Mouse (Mus musculus) stomach, embryonic 15.5 days (tissue): ENCODE measurements at regions not wholly inside any gene's neighbourhood (a gene's known extent, or its start where the extent isn't known, plus 50 kb on each side); places are given as distances from the start of the nearest gene placed in this dataset.
A peak's percentile ranks its signal among the peaks of the same experiment; 100 is the strongest.
"Not testable (repeated sequence)": the region's sequence is repeated elsewhere in the genome, so short reads cannot be mapped to it uniquely, and the experiment has no call there.

Experiments used
- ATAC-seq: fragments of 200-750 bp; cut with Nextera tagmentation; 2 replicates; pipeline ENCODE4 v1.8.0; 2017; ENCODE audit warnings: low read depth, moderate number of reproducible peaks, moderate TSS enrichment; ENCODE audit not compliant: insufficient read depth, low FRiP score
- H3K27ac ChIP-seq: fragments of 300-500 bp; sonication (generic); 2 replicates; pipeline ENCODE4 v1.5.1; 2015; ENCODE audit warnings: mild to moderate bottlenecking, inconsistent platforms
- H3K27me3 ChIP-seq: fragments of 300-500 bp; sonication (generic); replicated peaks from 2 replicates; pipeline ENCODE4 v1.6.1; 2015; ENCODE audit warnings: inconsistent platforms
- H3K36me3 ChIP-seq: fragments of 300-500 bp; sonication (generic); 2 replicates; pipeline ENCODE4 v1.6.1; 2015; ENCODE audit warnings: inconsistent platforms
- H3K4me1 ChIP-seq: fragments of 300-500 bp; sonication (generic); 2 replicates; pipeline ENCODE4 v1.6.1; 2015; ENCODE audit warnings: inconsistent platforms
- H3K4me2 ChIP-seq: fragments of 300-500 bp; sonication (generic); 2 replicates; pipeline ENCODE4 v1.6.1; 2015; ENCODE audit warnings: mild to moderate bottlenecking, inconsistent platforms
- H3K4me3 ChIP-seq: fragments of 300-500 bp; sonication (generic); replicated peaks from 2 replicates; pipeline ENCODE4 v1.5.1; 2015; ENCODE audit warnings: inconsistent platforms
- H3K9ac ChIP-seq: fragments of 300-500 bp; sonication (generic); 2 replicates; pipeline ENCODE4 v1.6.1; 2015; ENCODE audit warnings: inconsistent platforms
- H3K9me3 ChIP-seq: fragments of 300-500 bp; sonication (generic); 2 replicates; pipeline ENCODE4 v1.6.1; 2016; ENCODE audit warnings: inconsistent platforms
- WGBS: fragments of 180-500 bp; shearing (Covaris S2); methylation state at CpG from one replicate; pipeline ENCODE4 v1.1.7; 2015; 5-methylcytosine and 5-hydroxymethylcytosine counted together

DNA sequence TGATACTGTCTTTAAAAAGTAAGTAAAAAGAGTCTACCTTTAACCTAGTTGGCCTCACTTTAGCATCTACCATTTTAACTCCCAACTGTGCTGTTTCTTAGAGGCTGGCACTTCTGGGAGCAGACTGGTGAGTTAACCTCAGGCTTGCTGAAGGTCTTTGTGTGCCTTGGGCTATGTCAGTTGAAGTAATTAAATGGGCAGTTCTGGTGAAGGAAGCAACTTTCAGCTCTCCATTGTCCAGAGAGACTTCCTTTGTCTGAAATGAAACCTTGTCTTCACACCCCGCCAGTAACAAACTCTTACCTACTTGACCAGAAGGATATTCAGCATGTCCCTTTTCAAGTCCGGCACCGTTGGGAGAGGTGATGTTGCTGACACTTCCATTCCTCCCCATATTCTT lies 55.5 kb downstream of the Zfp281 start:
- Histone ChIP-seq H3K4me3 (no peak overlapping the region), H3K4me1 (peaks cover 7% of the 10 kb centered on the region; the same call in 1 of the 2 replicates), H3K9ac (no peak overlapping the region), H3K36me3 (no peaks in the 10 kb centered on the region), H3K9me3 (no peaks in the 10 kb centered on the region), H3K27me3 (no peaks in the 10 kb centered on the region), H3K27ac (no peak overlapping the region), H3K4me2 (no peak overlapping the region)
- no peak for ATAC-seq
- WGBS, result 89% methylated on average over 3 of the region's 3 CpGs

DNA sequence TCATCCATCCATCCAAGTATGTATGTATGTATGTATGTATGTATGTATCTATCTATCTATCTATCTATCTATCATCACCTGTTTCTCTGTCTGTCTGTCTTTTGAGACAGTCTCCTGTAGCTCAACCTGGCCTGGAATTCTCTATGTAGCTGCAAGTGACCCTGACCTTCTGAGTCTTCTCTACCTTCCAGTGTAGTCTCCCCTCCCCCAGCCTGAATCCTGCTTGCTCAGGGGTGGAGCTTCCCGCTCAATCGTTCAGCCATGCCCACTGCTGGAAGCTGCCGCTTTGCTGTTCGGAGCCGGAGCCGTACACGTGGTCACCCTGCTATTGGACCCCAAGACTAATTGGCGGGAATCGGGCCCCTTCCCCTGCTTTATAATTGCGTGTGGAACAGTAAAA lies 57.6 kb downstream of the Zfp281 start:
- ATAC-seq, H3K9me3 ChIP-seq, H3K4me2 ChIP-seq, H3K36me3 ChIP-seq, H3K9ac ChIP-seq, H3K4me3 ChIP-seq, H3K4me1 ChIP-seq, H3K27ac ChIP-seq, H3K27me3 ChIP-seq: not testable (repeated sequence)
- 68% methylated on average over 10 of the region's 10 CpGs for WGBS

DNA sequence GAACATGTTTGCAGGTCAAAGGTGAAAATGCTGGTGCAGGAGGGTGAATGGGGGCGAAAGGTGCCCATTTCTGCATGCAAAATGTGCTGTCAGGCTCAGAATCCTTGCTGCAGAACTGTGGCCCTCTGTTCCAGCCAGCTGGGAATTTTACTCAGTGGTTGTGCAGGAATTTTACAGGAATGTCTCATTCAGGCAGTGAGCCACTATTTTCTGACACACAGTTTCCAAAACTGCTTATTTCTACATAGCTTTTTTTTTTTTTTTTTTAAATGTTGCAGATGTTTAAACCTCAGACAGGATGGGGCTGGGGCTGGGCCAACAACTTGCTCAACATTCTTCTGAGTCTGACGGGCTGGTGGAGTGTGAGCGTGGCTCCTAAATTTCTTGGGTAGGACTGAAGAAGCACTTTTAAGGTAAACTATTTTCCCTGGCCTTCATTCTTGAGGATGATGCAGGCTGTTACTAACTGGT lies 58.4 kb downstream of the Zfp281 start:
- Histone ChIP-seq H3K9me3 (no peaks in the 10 kb centered on the region), H3K4me1 (peaks cover 7% of the 10 kb centered on the region; the same call in 1 of the 2 replicates), H3K27ac (peak overlapping the region; percentile 71; the same call in 1 of the 2 replicates), H3K9ac (no peak overlapping the region), H3K36me3 (no peaks in the 10 kb centered on the region), H3K4me2 (0 out of 2 replicates have a peak overlapping the region, but pooled peaks have one; percentile 19), H3K4me3 (no peak overlapping the region), H3K27me3 (no peaks in the 10 kb centered on the region)
- 60% methylated on average over 3 of the region's 3 CpGs for WGBS
- no peak for ATAC-seq

- 0 out of 2 replicates have a peak, but pooled peaks have one; percentile 21 for ATAC-seq
- Histone ChIP-seq H3K4me1 (peaks cover 7% of the 10 kb centered on the region; the same call in 1 of the 2 replicates), H3K27ac (peak overlapping the region; percentile 71; the same call in 1 of the 2 replicates), H3K36me3 (no peaks in the 10 kb centered on the region), H3K9me3 (no peaks in the 10 kb centered on the region), H3K4me2 (0 out of 2 replicates have a peak overlapping the region, but pooled peaks have one; percentile 19), H3K9ac (no peak overlapping the region), H3K4me3 (no peak overlapping the region), H3K27me3 (no peaks in the 10 kb centered on the region)
- 48% methylated on average over 10 of the region's 10 CpGs for WGBS
Measured at GRCm38 (mm10) chr1:136683561-136684131, 58.9 kb downstream of the Zfp281 start.

DNA sequence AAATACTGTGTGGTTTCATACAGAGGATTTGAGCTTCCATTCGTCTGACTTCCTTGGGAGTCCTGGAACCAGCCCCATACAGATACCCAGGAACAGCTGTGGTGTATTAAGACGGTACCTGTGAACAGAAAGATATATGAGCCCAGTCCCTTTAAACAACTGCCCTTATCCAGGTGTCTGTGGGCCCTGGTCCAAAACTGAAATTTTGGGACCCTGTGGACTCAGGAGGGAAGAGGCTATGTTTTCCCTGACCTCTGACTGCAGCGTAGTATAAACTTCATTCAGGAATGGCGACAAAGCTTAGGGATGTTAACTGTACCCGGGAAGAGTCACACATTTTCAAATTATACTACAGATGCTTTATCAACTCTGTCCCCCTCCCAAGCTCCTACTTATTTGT lies 59.8 kb downstream of the Zfp281 start:
- Histone ChIP-seq H3K27me3 (no peaks in the 10 kb centered on the region), H3K9ac (no peak overlapping the region), H3K4me1 (peaks cover 7% of the 10 kb centered on the region; the same call in 1 of the 2 replicates), H3K36me3 (no peaks in the 10 kb centered on the region), H3K4me3 (no peak overlapping the region), H3K9me3 (no peaks in the 10 kb centered on the region), H3K27ac (no peak overlapping the region), H3K4me2 (no peak overlapping the region)
- WGBS, result 72% methylated on average over 5 of the region's 5 CpGs
- ATAC-seq, result no peak

DNA sequence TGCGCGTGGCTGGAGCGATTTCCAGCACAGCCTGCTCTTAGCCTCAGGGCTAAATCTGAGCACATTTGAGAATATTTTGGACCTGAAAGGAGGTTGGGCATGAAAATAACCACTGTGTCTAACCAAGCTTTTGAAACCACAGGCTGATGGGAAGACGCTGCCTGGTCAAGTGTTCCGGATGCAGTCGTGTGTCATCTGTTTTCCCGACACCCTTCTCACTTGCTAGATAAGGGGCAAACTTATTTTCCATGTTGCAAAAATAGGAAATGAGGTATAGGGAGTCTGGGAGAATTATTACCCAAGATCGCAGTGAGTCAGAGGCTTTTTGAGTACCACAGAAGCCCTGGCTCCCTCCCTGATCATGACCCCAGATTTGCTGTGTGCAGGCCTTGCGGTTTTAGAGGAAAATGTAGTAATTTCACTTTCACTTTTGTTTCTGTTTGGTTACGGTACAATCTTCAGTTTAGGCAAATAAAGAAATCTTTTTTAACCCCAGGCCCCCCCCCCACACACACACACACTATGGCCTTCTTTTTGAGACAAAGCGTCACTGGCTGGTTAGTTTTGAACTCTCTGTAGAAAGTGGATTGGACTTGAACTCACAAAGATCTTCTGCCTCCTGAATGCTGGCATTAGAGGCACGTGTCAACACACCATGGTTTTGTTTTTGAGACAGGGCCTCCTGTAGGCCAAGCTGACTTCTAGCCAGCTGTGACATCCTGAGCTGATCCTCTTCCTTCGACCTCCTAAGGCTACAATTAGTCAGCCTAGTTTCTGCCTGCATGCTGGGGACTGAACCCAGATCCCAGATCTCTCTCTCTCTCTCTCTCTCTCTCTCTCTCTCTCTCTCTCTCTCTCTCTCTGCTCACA lies 60.7 kb downstream of the Zfp281 start:
- Histone ChIP-seq H3K4me3 (no peak overlapping the region), H3K36me3 (no peaks in the 10 kb centered on the region), H3K4me2 (peak overlapping the region; percentile 27; the same call in 1 of the 2 replicates), H3K27me3 (no peaks in the 10 kb centered on the region), H3K27ac (no peak overlapping the region), H3K9ac (no peak overlapping the region), H3K9me3 (no peaks in the 10 kb centered on the region), H3K4me1 (peaks cover 7% of the 10 kb centered on the region; the same call in 1 of the 2 replicates)
- WGBS, result 58% methylated on average over 13 of the region's 13 CpGs
- 0 out of 2 replicates have a peak, but pooled peaks have one; percentile 52 for ATAC-seq

DNA sequence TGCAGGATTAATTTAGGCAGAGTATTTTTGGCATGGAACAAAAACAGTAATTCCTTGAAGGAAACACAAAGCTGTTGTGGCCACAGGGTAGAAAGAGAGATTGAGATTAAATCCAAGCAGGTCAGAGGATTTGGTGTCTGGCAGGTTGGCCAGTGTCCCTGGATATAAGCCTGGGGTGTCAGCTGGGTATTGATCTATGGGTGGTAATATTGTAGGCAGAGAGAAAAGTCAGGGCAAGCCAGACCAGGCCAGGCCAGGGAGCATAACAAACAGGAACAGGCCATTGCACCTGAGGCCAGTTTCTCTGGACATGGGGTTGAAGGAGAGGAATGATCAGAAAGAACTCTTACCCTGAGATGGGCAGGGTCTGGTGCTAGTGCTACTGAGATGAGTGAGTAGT lies 61.8 kb downstream of the Zfp281 start:
- H3K4me1 ChIP-seq, result peaks cover 7% of the 10 kb centered on the region; the same call in 1 of the 2 replicates
- no peak for ATAC-seq
- H3K36me3 ChIP-seq, result no peaks in the 10 kb centered on the region
- no peaks in the 10 kb centered on the region for H3K9me3 ChIP-seq
- no peak overlapping the region for H3K4me2 ChIP-seq
- no peak overlapping the region for H3K27ac ChIP-seq
- no peaks in the 10 kb centered on the region for H3K27me3 ChIP-seq
- no peak overlapping the region for H3K4me3 ChIP-seq
- H3K9ac ChIP-seq, result no peak overlapping the region

DNA sequence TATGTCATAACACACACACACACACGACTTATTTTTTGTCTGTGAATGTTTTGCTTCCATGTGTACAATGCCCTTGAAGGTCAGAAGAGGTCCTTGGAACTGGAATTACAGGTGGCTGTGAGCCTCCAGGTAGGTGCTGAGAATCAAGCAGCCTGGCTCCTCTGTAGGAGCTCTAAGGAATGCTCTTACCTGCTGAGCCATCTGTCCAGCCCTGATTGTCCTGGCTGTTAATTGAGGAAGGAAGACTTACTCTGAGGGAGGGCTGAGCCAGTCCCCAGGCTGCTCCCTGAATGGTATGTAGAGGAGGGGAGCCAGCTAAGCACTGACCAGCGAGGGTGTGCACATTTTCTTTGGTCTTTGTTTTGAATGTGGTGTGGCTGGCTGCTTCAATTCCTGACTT lies 65.4 kb downstream of the Zfp281 start:
- Histone ChIP-seq H3K27me3 (no peaks in the 10 kb centered on the region), H3K9ac (no peak overlapping the region), H3K4me1 (no peaks in the 10 kb centered on the region), H3K36me3 (no peaks in the 10 kb centered on the region), H3K4me2 (no peak overlapping the region), H3K4me3 (no peak overlapping the region), H3K27ac (no peak overlapping the region), H3K9me3 (no peaks in the 10 kb centered on the region)
- ATAC-seq, result no peak
- WGBS, result 23% methylated on average over 2 of the region's 2 CpGs

DNA sequence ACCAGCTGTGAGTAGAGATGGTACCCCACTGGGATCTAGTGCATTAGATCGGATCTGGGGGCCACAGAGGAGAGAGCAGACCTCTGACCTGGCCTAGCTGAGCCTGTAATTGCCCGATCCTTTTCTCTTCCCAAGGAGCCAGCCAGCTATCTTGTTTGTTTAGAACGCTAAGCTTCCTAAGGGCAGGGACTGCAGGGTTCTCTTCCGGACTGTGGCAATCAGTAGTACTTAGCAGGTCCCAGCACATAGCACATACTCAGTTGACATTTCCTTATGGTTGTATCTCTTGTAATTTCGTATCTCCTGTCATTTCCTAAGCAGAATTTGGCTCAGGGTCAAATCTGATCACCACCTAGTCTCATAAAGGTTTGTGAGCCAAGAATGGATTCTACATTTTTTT lies 68.7 kb downstream of the Zfp281 start:
- Histone ChIP-seq H3K4me3 (no peak overlapping the region), H3K9ac (no peak overlapping the region), H3K4me1 (peaks cover 5% of the 10 kb centered on the region), H3K27ac (no peak overlapping the region), H3K9me3 (no peaks in the 10 kb centered on the region), H3K4me2 (no peak overlapping the region), H3K27me3 (no peaks in the 10 kb centered on the region), H3K36me3 (no peaks in the 10 kb centered on the region)
- WGBS, result 54% methylated on average over 5 of the region's 5 CpGs
- no peak for ATAC-seq

GRCm38 (mm10) chr1:136694983-136695382 lies 70.3 kb downstream of the Zfp281 start:
- Histone ChIP-seq H3K4me2 (no peak overlapping the region), H3K36me3 (no peaks in the 10 kb centered on the region), H3K9ac (no peak overlapping the region), H3K27ac (no peak overlapping the region), H3K4me3 (no peak overlapping the region), H3K27me3 (no peaks in the 10 kb centered on the region), H3K4me1 (peaks cover 12% of the 10 kb centered on the region), H3K9me3 (no peaks in the 10 kb centered on the region)
- 52% methylated on average over 7 of the region's 7 CpGs for WGBS
- no peak for ATAC-seq

- Histone ChIP-seq H3K9ac (no peak overlapping the region), H3K36me3 (no peaks in the 10 kb centered on the region), H3K4me3 (no peak overlapping the region), H3K4me2 (peak overlapping the region; percentile 37; the same call in 1 of the 2 replicates), H3K4me1 (peaks cover 12% of the 10 kb centered on the region), H3K27ac (no peak overlapping the region), H3K27me3 (no peaks in the 10 kb centered on the region), H3K9me3 (no peaks in the 10 kb centered on the region)
- 15% methylated on average over 19 of the region's 19 CpGs for WGBS
- ATAC-seq, result no peak
Measured at GRCm38 (mm10) chr1:136696077-136696641, 71.5 kb downstream of the Zfp281 start.
